Mouse (Mus musculus): ENCODE results near the gene Ppp1r12b. TPM values are rescaled to one million over a fixed set of nuclear protein-coding genes. Genes with fewer than 3 reads are reported as not detected.
"Not testable (repeated sequence)": the region's sequence is repeated elsewhere in the genome, so short reads cannot be mapped to it uniquely, and the experiment has no call there.

The Ppp1r12b gene
- polyA plus RNA-seq, 1 experiment from 2014 or later, result 12.2 TPM

DNA sequence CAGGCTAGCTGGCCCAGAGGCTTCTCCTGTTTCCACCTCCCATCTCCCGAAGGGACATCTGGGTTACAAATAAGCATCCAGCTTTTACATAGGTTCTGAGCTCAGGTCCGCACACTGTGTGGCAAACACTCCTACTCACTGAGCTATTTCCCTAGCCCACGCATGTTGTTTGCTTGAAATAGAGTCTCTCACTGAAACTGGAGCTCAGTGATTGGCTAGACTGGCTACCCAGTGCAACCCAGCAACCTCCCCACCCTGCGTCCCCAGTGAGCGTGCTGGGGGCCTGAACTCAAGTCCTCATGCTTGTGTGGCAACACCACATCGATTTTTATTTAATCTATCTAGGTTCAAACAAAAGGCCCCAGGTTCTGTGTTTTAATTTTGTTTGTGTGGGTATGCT lies 112.4 kb downstream of the Ppp1r12b start:
- Histone ChIP-seq H3K9ac (no peak overlapping the region), H3K4me1 (no peaks in the 10 kb centered on the region), H3K9me3 (no peaks in the 10 kb centered on the region), H3K27me3 (no peaks in the 10 kb centered on the region), H3K4me2 (no peak overlapping the region), H3K27ac (no peak overlapping the region), H3K36me3 (replicated peaks) (peaks cover 6% of the 10 kb centered on the region; the same call in 1 of the 2 replicates), H3K4me3 (replicated peaks) (no peak overlapping the region)
- ATAC-seq (ENCODE audit: low FRiP score), result no peak
- WGBS, result 88% methylated on average over 6 of the region's 6 CpGs

DNA sequence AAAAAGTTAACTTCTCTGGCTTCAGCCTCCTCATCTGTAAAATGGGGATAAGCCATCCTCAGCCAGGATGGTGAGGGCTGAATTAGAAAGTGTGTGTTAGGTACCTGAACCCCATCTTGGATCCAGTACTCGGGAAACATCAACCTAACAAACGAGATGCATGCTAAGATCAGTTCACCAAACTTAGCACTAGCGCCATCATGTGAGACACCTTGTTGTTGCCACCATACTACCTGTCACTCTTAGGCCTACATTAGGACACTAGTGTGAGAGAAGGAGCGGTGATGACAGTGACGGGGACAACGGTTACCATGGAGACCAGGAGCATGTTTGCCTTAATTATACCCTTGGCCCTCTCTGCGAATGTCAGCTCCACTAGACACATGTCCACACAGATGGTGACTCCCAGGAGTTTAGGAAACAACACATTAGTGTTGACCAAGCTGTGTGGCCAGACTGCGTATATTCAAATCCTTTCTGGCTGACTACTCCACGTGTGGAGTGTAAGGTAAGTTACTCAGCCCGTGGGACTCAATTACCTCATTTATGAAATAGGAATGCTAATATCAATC lies 118.7 kb downstream of the Ppp1r12b start:
- no peak for ATAC-seq (ENCODE audit: low FRiP score)
- 77% methylated on average over 10 of the region's 10 CpGs for WGBS
- Histone ChIP-seq H3K27ac (no peak overlapping the region), H3K4me3 (replicated peaks) (no peak overlapping the region), H3K36me3 (replicated peaks) (peaks cover 41% of the 10 kb centered on the region), H3K4me2 (no peak overlapping the region), H3K27me3 (no peaks in the 10 kb centered on the region), H3K9me3 (no peaks in the 10 kb centered on the region), H3K4me1 (0 out of 2 replicates have a peak, but pooled peaks cover 3% of the 10 kb centered on the region), H3K9ac (no peak overlapping the region)

DNA sequence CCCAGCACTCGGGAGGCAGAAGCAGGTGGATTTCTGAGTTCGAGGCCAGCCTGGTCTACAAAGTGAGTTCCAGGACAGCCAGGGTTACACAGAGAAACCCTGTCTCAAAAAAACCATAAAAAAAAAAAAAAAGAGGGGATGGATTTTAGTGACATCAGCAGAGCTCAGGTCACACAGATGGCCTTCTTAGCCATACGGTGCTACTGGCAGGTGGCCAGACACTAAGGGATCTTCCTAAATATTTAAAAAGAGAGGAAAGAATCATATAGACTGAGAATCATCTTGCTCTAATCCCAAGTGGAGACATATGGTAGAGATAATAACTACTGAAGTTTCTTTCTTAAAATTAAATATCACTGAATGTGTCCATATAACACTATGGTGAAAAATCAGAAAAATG lies 124.9 kb downstream of the Ppp1r12b start:
- ATAC-seq (ENCODE audit: low FRiP score); H3K9me3 ChIP-seq; H3K27me3 ChIP-seq; H3K4me3 ChIP-seq (replicated peaks); H3K27ac ChIP-seq; H3K4me1 ChIP-seq; H3K4me2 ChIP-seq; H3K9ac ChIP-seq: not testable (repeated sequence)
- WGBS, result 91% methylated on average over 3 of the region's 3 CpGs
- peaks cover 25% of the 10 kb centered on the region for H3K36me3 ChIP-seq (replicated peaks)

DNA sequence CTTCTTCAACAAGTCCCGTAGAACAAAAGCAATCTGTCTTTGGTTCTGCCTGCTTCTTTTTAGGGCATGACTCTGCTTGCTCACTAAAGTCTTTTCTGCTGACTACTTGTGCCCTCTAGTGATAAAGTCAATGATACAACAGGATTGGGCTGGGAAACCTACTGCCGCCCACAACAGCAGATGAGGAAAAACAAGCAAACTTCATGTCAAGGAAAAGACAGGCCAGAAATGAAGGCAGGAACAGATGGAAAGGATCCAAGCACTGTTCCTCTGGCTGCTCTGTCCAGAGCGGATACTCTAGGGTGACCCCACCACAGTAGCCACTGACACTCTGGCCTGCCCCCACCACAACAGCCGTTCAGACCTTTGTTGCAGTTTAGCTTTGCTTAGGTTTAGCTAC lies 126.1 kb downstream of the Ppp1r12b start:
- WGBS, result 69% methylated on average over 4 of the region's 4 CpGs
- H3K9ac ChIP-seq, result no peak overlapping the region

DNA sequence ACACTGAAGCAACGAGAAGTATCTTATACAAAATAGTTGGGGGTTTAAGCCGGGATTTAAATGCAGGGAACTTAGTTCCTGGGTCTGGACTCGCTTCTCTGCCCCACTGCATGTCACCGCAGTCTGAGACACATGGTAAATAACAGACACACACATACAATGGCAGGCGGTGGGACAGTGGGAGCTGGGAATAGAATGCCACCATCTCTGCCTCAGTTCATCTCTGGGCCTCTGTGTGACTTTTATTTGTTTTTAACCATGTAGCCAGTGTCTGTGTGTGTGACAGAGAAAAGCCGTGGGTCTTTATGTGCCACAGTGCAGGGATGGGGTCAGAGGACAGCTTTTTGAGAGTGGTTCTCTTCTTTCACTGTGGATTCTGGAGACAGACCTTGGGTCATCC lies 130.8 kb downstream of the Ppp1r12b start:
- Histone ChIP-seq H3K4me1 (peaks cover 5% of the 10 kb centered on the region; the same call in 1 of the 2 replicates), H3K27ac (no peak overlapping the region), H3K9ac (no peak overlapping the region), H3K4me3 (replicated peaks) (no peak overlapping the region), H3K4me2 (no peak overlapping the region), H3K27me3 (no peaks in the 10 kb centered on the region), H3K36me3 (replicated peaks) (no peaks in the 10 kb centered on the region), H3K9me3 (no peaks in the 10 kb centered on the region)
- no peak for ATAC-seq (ENCODE audit: low FRiP score)
- WGBS, result 75% methylated on average over 6 of the region's 6 CpGs

More for the DNA sequence above, 126.1 kb downstream of the Ppp1r12b start:
- no peak for ATAC-seq (ENCODE audit: low FRiP score)
- Histone ChIP-seq H3K4me3 (replicated peaks) (no peak overlapping the region), H3K4me1 (no peaks in the 10 kb centered on the region), H3K4me2 (no peak overlapping the region), H3K27ac (no peak overlapping the region), H3K36me3 (replicated peaks) (peaks cover 13% of the 10 kb centered on the region), H3K27me3 (no peaks in the 10 kb centered on the region), H3K9me3 (no peaks in the 10 kb centered on the region)

DNA sequence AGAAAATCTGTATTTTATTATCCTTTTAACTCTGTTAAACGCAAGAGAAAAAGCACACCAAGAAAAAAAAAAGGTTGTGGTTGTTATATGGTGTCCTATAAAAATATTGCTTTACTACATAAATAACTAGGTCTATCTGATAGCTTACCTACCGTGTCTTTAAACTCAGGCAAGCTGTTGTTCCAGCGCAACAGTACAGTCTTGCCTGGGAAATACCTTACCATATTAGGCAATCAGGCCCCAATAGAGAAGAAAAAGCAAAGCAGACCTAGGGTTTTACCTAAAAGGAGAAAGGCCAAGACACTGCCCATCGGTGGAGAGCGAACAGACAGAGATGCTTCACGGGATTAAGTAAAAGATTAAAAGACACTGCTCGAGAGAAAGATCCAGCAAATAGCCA lies 131.9 kb downstream of the Ppp1r12b start:
- Histone ChIP-seq H3K9ac (no peak overlapping the region), H3K36me3 (replicated peaks) (no peaks in the 10 kb centered on the region), H3K27me3 (no peaks in the 10 kb centered on the region), H3K27ac (no peak overlapping the region), H3K4me1 (peaks cover 5% of the 10 kb centered on the region; the same call in 1 of the 2 replicates), H3K4me3 (replicated peaks) (no peak overlapping the region), H3K4me2 (no peak overlapping the region), H3K9me3 (no peaks in the 10 kb centered on the region)
- no peak for ATAC-seq (ENCODE audit: low FRiP score)
- 53% methylated on average over 7 of the region's 7 CpGs for WGBS

DNA sequence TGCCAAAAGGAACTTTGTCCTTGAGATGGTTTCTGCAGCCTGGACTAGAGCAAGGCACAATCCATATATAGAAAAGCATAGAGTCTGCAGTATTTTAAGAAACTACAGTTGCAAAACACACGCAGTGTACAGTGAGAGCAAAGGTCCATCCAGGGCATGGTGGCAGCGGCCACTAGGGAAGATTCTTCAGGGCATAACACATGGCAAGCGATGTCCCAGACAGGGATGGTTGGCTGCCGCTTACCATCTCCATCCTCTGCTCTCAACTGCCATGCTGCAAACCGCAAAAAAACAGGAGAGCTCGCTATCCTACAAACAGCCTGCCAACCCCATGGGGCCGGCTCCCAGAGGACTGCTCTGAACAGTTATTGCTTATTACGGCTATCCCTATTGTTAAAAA lies 132.4 kb downstream of the Ppp1r12b start:
- ATAC-seq (ENCODE audit: low FRiP score), result no peak
- Histone ChIP-seq H3K4me2 (no peak overlapping the region), H3K9me3 (no peaks in the 10 kb centered on the region), H3K27ac (no peak overlapping the region), H3K4me3 (replicated peaks) (no peak overlapping the region), H3K36me3 (replicated peaks) (no peaks in the 10 kb centered on the region), H3K27me3 (no peaks in the 10 kb centered on the region), H3K9ac (no peak overlapping the region), H3K4me1 (peaks cover 5% of the 10 kb centered on the region; the same call in 1 of the 2 replicates)
- WGBS, result 76% methylated on average over 8 of the region's 8 CpGs

DNA sequence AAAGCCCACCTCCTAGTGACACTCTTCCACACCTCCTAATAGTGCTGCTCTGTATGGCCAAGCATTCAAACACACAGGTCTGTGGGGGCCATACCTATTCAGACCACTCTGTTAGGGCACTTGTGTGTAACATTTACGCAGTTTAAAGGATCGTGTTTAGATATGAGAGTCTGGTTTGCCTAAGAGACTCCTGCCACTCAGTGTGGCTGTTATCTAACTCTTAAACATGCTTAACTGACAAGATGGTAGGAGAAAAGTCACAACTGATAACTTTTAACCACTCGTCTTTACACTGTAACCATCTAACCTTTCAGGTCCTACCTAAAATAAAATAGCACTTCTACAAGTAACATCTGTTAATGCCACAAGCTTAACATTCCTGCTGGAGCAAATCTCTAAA lies 134.9 kb downstream of the Ppp1r12b start:
- no peaks in the 10 kb centered on the region for H3K9me3 ChIP-seq
- 86% methylated on average over 3 of the region's 3 CpGs for WGBS
- no peaks in the 10 kb centered on the region for H3K36me3 ChIP-seq (replicated peaks)
- no peak for ATAC-seq (ENCODE audit: low FRiP score)
- no peak overlapping the region for H3K27ac ChIP-seq
- no peaks in the 10 kb centered on the region for H3K27me3 ChIP-seq
- no peak overlapping the region for H3K4me2 ChIP-seq
- peaks cover 5% of the 10 kb centered on the region; the same call in 1 of the 2 replicates for H3K4me1 ChIP-seq
- no peak overlapping the region for H3K9ac ChIP-seq
- H3K4me3 ChIP-seq (replicated peaks), result no peak overlapping the region

DNA sequence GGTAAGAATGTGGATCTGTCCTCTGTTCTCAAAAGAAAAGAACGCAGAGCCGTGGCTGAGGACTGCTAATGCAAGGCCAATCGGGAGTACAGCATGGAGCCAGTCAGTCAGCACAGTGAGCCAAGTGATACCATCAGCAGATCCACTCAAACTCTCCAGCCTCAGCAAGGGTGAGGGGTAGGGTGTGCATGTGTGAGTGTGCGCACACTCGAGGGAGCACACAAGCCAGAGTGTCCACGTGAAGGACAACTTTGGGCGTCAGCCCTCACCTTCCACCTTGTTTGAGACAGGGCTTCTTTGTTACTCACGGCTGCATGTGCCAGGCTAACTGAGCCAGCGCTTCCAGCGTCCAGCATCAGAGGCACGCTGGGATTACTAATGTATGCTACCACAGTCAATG lies 136.5 kb downstream of the Ppp1r12b start:
- no peak for ATAC-seq (ENCODE audit: low FRiP score)
- Histone ChIP-seq H3K4me1 (peaks cover 5% of the 10 kb centered on the region; the same call in 1 of the 2 replicates), H3K27me3 (no peaks in the 10 kb centered on the region), H3K27ac (no peak overlapping the region), H3K9me3 (no peaks in the 10 kb centered on the region), H3K4me2 (no peak overlapping the region), H3K36me3 (replicated peaks) (no peaks in the 10 kb centered on the region), H3K4me3 (replicated peaks) (no peak overlapping the region), H3K9ac (no peak overlapping the region)
- 92% methylated on average over 11 of the region's 11 CpGs for WGBS

DNA sequence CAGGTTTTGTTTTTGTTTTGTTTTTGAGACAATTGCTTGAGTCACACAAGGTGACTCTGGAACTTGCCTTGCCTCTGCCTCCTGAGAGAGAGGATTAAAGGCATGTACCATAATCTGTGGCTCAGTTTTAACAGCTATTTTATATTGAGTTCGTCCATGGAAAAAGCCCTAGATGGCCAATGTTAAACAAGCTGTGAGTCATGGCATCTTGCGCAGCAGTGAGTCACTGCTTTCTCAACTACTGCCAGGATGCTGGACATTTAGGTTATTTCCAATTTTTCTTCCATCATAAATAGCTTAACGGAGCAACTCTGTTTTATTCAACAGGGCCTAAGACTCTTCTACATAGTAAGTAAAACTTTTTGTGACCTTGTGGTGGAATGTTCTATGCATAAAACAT lies 137.0 kb downstream of the Ppp1r12b start:
- no peaks in the 10 kb centered on the region for H3K9me3 ChIP-seq
- H3K9ac ChIP-seq, result no peak overlapping the region
- H3K27me3 ChIP-seq, result no peaks in the 10 kb centered on the region
- no peak for ATAC-seq (ENCODE audit: low FRiP score)
- H3K27ac ChIP-seq, result no peak overlapping the region
- no peak overlapping the region for H3K4me3 ChIP-seq (replicated peaks)
- WGBS, result 94% methylated on average over 3 of the region's 3 CpGs
- no peak overlapping the region for H3K4me2 ChIP-seq
- peaks cover 5% of the 10 kb centered on the region; the same call in 1 of the 2 replicates for H3K4me1 ChIP-seq
- H3K36me3 ChIP-seq (replicated peaks), result no peaks in the 10 kb centered on the region

DNA sequence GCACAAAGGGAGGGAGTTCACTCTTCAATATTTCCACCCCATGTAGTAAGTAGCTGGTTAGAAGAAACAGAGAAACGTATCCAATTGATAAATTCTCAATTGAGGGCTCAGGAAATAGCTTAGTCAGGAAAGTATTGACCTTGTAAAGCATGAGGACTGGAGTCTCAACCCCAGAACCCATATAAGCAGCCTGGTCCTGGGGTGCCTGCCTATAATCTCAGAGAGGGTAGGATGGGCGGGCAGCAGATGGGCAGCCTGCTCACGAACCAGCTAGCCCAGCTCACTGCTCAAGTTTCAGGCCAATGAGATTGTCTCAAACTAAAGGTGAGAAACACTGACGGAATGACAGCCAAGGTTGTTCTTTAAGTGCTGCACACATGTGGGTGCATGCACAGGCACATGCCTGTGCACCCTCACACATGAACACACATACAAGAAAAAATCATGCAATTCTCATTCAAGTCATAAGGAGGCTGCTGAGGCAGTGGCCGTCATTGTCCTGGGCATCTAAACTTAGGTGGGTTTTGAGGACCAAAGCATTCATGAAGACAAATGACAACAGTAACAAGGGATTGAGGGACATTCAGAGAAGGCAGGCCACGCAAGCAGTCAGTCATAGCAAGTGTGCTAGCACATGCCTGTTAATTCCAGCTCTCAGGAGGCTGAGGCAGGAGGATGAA lies 137.7 kb downstream of the Ppp1r12b start:
- no peak for ATAC-seq (ENCODE audit: low FRiP score)
- H3K4me2 ChIP-seq, result no peak overlapping the region
- H3K27ac ChIP-seq, result no peak overlapping the region
- no peaks in the 10 kb centered on the region for H3K9me3 ChIP-seq
- H3K4me1 ChIP-seq, result peaks cover under 1% of the 10 kb centered on the region; the same call in 1 of the 2 replicates
- no peak overlapping the region for H3K9ac ChIP-seq
- 91% methylated on average over 6 of the region's 6 CpGs for WGBS
- no peaks in the 10 kb centered on the region for H3K36me3 ChIP-seq (replicated peaks)
- H3K4me3 ChIP-seq (replicated peaks), result no peak overlapping the region
- no peaks in the 10 kb centered on the region for H3K27me3 ChIP-seq

DNA sequence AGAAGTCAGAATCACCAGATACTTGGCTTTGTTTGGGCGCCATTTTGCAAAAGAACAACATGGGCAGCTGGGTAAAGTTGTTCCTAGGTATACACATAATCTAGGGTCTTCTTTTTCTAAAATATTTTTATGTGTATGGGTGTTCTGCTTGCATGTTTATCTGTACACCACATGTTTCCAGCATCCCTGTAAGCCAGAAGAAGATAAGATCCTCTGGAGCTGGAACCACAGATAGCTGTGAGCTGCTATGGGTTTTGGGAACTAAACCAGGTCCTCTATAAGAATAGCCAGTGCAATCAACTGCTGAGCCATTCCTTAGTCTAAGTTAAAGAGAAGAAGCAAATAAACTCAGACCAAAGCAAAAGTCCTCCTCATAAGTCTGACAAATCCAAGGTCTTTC lies 138.6 kb downstream of the Ppp1r12b start:
- ATAC-seq (ENCODE audit: low FRiP score), result no peak
- H3K36me3 ChIP-seq (replicated peaks), result no peaks in the 10 kb centered on the region
- H3K27me3 ChIP-seq, result no peaks in the 10 kb centered on the region
- H3K9ac ChIP-seq, result no peak overlapping the region
- no peak overlapping the region for H3K27ac ChIP-seq
- H3K4me2 ChIP-seq, result no peak overlapping the region
- H3K9me3 ChIP-seq, result no peaks in the 10 kb centered on the region
- no peak overlapping the region for H3K4me3 ChIP-seq (replicated peaks)
- WGBS, result 88% methylated on average over 1 of the region's 1 CpGs
- no peaks in the 10 kb centered on the region for H3K4me1 ChIP-seq

DNA sequence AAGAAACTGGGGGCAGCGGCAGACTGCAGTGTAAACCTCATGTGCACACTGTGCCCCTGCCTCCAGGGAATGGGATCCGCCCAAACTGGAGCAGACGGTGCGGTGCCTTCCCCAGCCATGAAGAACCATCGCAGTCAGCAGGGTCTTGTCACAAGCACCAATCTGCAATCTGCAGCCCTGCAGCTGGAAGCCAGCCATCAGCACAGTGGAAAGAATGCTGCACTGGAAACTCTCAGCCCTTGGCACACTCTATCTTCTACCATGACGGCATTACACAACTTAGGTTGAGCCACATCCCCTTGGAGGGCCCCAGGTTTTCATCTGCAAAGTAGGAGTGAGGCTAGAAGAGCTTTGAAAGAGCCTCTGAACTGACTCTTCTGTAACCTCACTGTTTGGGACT lies 139.1 kb downstream of the Ppp1r12b start:
- H3K4me3 ChIP-seq (replicated peaks), result no peak overlapping the region
- no peaks in the 10 kb centered on the region for H3K9me3 ChIP-seq
- H3K4me1 ChIP-seq, result no peaks in the 10 kb centered on the region
- WGBS, result 82% methylated on average over 6 of the region's 6 CpGs
- no peak for ATAC-seq (ENCODE audit: low FRiP score)
- no peak overlapping the region for H3K9ac ChIP-seq
- no peak overlapping the region for H3K27ac ChIP-seq
- H3K36me3 ChIP-seq (replicated peaks), result no peaks in the 10 kb centered on the region
- H3K4me2 ChIP-seq, result no peak overlapping the region
- H3K27me3 ChIP-seq, result no peaks in the 10 kb centered on the region
